Mouse (Mus musculus) ES-Bruce4 (cell line): Measurements from ENCODE around the gene Plekha1. TPM values are rescaled to one million over a fixed set of nuclear protein-coding genes. Genes with fewer than 3 reads are reported as not detected.

Experiments
- H3K27ac ChIP-seq: 2 replicates; pipeline ENCODE4 v1.5.1; 2012; ENCODE audit warnings: low read length, inconsistent platforms; ENCODE audit not compliant: insufficient read depth
- H3K27me3 ChIP-seq: 2 replicates; pipeline ENCODE4 v1.6.1; 2012; ENCODE audit warnings: mild to moderate bottlenecking, low read length, inconsistent platforms; ENCODE audit not compliant: control insufficient read depth, poor library complexity, insufficient read depth, severe bottlenecking
- H3K36me3 ChIP-seq: 2 replicates; pipeline ENCODE4 v1.6.1; 2012; ENCODE audit warnings: inconsistent platforms, mild to moderate bottlenecking, low read length, moderate library complexity; ENCODE audit not compliant: control insufficient read depth, poor library complexity, insufficient read depth, severe bottlenecking
- H3K4me1 ChIP-seq: one replicate; pipeline ENCODE4 v1.8.1; 2011; ENCODE audit warnings: low read length; ENCODE audit not compliant: control insufficient read depth, insufficient read depth
- H3K4me3 ChIP-seq: 2 replicates; pipeline ENCODE4 v1.5.1; 2011; ENCODE audit warnings: low read depth, mild to moderate bottlenecking, low read length
- H3K9ac ChIP-seq: 2 replicates; pipeline ENCODE4 v1.6.1; 2012; ENCODE audit warnings: low read depth, mild to moderate bottlenecking, inconsistent platforms; ENCODE audit not compliant: poor library complexity, severe bottlenecking
- H3K9me3 ChIP-seq: replicated peaks from 2 replicates; pipeline ENCODE4 v1.6.1; 2012; ENCODE audit warnings: mild to moderate bottlenecking, low read length, inconsistent platforms; ENCODE audit not compliant: control insufficient read depth, poor library complexity, insufficient read depth, severe bottlenecking
- CTCF ChIP-seq: IDR thresholded peaks from one replicate; pipeline ENCODE4 v1.8.1; 2011; ENCODE audit warnings: low read depth, low read length
- EP300 ChIP-seq: IDR thresholded peaks from 2 replicates; pipeline ENCODE4 v1.6.1; 2011; ENCODE audit warnings: low read depth, low read length; ENCODE audit not compliant: insufficient read depth
- POLR2A ChIP-seq: IDR thresholded peaks from one replicate; pipeline ENCODE4 v1.8.1; 2011; ENCODE audit warnings: low read length; ENCODE audit not compliant: insufficient read depth
- polyA plus RNA-seq: library from polyadenylated mRNA; stranded (reverse); fragments of >200 nt; gene quantifications from 2 replicates; pipeline ENCODE4 v1.2.4, GENCODE M21; 2011; ENCODE audit warnings: low read depth; ENCODE audit not compliant: missing spikeins, insufficient read depth, insufficient read length

Plekha1 gene
- polyA plus RNA-seq, 1 experiment, result 196 TPM

DNA sequence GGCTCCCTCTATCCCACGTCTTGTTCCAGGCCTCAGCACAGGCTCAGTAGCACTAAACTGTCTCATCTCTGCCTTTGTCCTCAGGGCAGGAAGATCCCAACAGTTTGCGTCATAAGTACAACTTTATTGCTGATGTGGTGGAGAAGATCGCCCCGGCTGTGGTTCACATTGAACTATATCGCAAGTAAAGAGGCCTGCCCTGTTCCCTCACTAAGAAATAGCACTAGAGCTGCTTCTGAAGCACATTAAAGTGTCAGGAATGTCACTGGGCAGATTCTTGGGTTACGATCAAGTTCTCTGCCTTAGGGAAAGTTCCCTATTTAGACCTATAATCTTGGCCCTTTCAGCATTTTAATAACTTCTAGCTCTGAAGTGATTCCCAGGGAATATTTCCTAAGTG, 95.9 kb downstream of the Plekha1 start:
- no peak overlapping the region for H3K27ac ChIP-seq
- no peak overlapping the region for H3K4me3 ChIP-seq
- H3K36me3 ChIP-seq, result no peaks in the 10 kb centered on the region; the same call in 1 of the 2 replicates
- H3K9me3 ChIP-seq, result no peaks in the 10 kb centered on the region
- peaks cover 4% of the 10 kb centered on the region for H3K4me1 ChIP-seq
- no peaks in the 10 kb centered on the region for H3K27me3 ChIP-seq
- no peak overlapping the region for H3K9ac ChIP-seq
- TF ChIP-seq CTCF (no peak), EP300 (no peak), POLR2A (no peak)

Other genes with a start within 250 kb of the Plekha1 start
- not detected in 2 replicates for gene Btbd16, start 91.7 kb upstream of the Plekha1 start, polyA plus RNA-seq
- gene Htra1, start 70.4 kb downstream of the Plekha1 start, polyA plus RNA-seq, result 33.2 and 34.2 TPM in 2 replicates
- not detected in 2 replicates for gene Dmbt1, start 166.3 kb downstream of the Plekha1 start, polyA plus RNA-seq